Mouse (Mus musculus) gastrocnemius, adult 2 months (tissue): ENCODE data around the gene Sfrp5. TPM values are rescaled to one million over a fixed set of nuclear protein-coding genes. Genes with fewer than 3 reads are reported as not detected.

ENCODE experiments used
- DNase-seq: peaks from one replicate; pipeline ENCODE4 v3.0.0; 2022
- H3K27ac ChIP-seq: fragments of 200-600 bp; 2 replicates; pipeline ENCODE4 v1.8.1; 2022; ENCODE audit warnings: mild to moderate bottlenecking
- H3K4me3 ChIP-seq: fragments of 200-600 bp; 2 replicates; pipeline ENCODE4 v1.8.1; 2022; ENCODE audit warnings: mild to moderate bottlenecking, moderate library complexity
- CTCF ChIP-seq: fragments of 200-600 bp; IDR thresholded peaks from 2 replicates; pipeline ENCODE4 v1.8.1; 2022; ENCODE audit warnings: antibody characterized with exemption, mild to moderate bottlenecking, moderate library complexity
- intact Hi-C: fragments of 180-260 bp; cut with DNase I; formaldehyde crosslinking; loops from one replicate; pipeline ENCODE4 v1.15.1; 2025
- long read RNA-seq, 2 experiments: library from polyadenylated mRNA; stranded (forward); transcript quantifications; one replicate each; pipeline ENCODE4 v2.0.0; 2021
- total RNA-seq, 2 experiments: library from RNA; stranded (reverse); gene quantifications; 2 replicates each; pipeline ENCODE4 v1.2.3; 2021

The Sfrp5 gene
- 1 to 10 TPM; 4.2 to 5.6 TPM for total RNA-seq
- long read RNA-seq, experiment 1, transcript Sfrp5-201 (3 exons, 1,900 nt) = major isoform, 6 of 8 reads
- long read RNA-seq, experiment 1, partial matches to known transcripts = 0 of 8 reads
- long read RNA-seq, experiment 1, other reads (novel, unspliced or antisense) = 2 of 8 reads
- long read RNA-seq, experiment 2, partial matches to known transcripts = 0 of 1 reads
- long read RNA-seq, experiment 2, other reads (novel, unspliced or antisense) = 1 of 1 reads

DNA sequence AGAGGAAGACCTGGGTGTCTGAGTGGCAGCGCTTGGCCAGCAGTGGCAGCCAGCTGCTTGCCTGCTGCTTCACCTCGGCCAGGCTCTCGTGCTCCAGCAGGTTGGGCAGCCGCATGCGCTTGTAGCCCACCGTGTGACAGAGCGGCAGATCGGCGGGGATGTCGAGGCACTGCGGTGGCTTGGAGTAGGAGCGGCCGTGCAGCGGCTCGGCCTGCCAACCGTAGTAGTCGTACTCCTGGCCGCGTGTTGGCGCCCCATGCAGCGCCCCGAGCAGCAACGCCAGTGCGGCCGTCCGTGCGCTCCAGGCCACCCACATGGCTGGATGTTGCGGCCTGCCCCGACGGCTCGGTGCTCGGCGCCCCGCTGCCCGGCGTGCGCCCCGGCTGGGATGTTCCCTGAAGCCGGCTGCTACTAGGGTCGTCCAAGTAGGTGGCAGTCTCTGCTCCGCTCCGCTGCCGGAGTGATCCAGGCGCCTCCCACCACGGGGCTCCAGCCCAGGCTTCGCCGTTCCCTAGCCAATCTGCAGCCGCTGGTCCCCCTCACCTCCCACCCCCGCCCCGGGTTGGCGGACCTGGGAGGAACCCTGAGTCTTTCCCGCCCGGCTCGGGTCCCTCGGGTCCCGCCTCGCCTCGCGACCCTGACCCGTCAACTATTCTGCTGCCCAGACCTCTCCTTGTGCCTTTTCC is at the start of gene Sfrp5:
Sfrp5 (minus strand) TSS at position 557 of the 686 bp plus-strand sequence.
- Histone ChIP-seq H3K27ac (peak within 1 kb of the TSS; percentile 35), H3K4me3 (peak within 1 kb of the TSS; percentile 50)
- no peak for TF ChIP-seq CTCF
- intact Hi-C loops = no loop called here
- no peak for DNase-seq

DNA sequence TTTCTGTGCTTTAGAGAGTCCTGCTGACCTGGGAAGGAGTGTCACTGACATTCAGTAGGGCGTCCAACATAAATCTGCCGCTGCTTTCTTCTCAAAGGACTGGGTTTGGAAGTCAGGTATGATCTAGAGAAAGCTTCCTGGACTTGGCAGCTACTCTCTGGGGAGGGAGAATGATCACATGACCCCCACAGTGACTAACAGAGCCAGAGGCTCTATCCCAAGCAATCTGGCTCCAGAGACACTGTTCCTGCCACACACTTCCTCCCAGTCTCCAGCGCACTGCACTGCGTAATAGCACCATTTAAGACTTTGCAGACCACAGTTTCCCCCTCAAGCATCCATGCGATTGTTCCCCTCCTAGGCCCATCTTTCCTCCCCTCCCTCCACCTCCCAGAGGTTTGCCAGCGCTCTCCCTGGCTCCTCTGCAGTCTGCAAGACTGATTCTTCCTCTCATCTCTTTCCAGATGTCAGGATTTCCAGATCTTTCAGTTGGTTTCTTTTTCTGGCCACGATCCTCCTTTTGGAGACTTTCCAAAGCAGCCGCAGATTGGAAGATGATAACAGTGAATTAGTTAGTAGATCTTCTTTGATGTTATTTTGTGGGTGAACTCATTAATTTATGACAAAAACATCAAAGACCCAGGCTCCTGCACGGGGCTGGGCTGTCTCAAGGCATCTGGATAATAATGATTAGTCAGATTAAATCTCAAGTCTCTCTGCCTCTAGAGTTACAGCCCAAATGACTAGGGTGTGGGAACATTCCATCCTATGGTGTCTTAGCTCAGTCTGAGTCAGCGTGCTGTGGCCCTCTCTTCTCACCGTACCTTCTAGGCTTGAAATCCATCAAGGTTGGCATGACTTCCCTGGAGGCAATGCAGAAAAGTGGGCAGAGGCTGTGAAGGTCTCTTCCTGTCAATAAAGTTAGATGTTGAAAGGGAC is 48.2 kb upstream of the Sfrp5 start:
- DNase-seq = no peak
- Histone ChIP-seq H3K4me3 (no peak overlapping the region), H3K27ac (no peak overlapping the region)
- TF ChIP-seq CTCF = no peak
- intact Hi-C loops = no loop called here

DNA sequence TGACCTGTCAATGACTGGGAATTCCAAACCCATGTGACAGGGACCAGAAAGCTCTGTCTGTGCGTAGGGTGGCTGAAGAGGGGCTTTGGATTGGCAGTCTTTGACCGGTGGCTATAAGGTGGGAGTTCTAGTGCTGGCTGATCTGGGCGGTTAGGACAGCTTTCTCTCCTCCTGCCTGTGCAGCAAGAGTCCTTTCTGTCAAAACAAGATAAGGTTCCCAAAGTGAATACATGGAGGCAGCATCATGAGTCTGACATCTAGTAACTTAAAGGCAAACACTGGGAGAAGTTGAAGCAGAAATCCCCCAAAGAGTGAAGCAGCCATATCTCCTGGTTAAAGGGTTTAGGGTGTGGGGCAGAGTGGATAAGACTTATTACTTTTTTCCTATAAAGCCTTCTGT is 45.5 kb upstream of the Sfrp5 start, which contains the start of gene Golga7b:
Golga7b (plus strand) TSS at position 56 of the 400 bp plus-strand sequence.
- Histone ChIP-seq H3K27ac (no peak within 1 kb of the TSS), H3K4me3 (no peak within 1 kb of the TSS)
- DNase-seq = no peak
- intact Hi-C loops = no loop called here
- no peak for TF ChIP-seq CTCF

DNA sequence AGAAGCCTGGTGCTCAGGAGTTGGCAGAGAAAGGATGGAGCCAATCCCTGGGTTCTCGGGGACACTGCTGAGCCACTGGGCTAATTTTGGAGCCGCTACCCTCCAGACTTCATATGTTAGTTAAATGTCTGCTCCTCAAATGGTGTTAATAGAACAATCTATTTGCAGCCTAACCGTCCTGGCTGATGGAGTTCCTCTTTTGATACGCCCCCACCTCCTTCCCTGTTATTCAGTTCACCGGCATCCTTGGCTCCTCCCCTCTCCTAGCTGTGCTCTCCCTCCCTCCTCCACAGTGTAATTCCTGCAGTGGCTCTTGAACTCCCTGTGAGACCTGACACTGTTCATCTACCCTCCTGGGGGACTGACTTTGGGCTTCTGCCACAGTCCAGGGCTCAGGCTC is 44.6 kb upstream of the Sfrp5 start:
- no peak overlapping the region for H3K4me3 ChIP-seq
- no peak overlapping the region for H3K27ac ChIP-seq
- DNase-seq = no peak
- intact Hi-C loops = no loop called here
- TF ChIP-seq CTCF = no peak

DNA sequence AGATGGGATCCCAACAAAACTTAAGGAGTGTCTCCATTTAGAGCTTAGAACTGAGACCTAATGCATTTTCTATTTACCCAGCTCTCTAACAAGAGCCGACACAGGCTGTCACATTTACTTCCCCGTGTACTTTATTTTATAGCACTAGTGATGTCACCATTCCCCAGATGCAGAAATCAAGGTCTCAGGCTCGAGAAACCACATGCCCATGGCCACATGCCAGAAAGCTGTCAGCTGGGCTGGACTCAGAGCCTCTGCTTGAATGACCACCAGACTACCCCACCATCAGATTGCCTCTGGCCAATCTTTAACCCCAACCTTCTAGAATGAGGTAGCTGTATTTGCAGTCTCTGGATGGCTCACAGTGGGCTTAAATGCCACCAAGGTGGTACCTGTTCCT is 41.3 kb upstream of the Sfrp5 start:
- Histone ChIP-seq H3K27ac (no peak overlapping the region), H3K4me3 (no peak overlapping the region)
- intact Hi-C loops = no loop called here
- no peak for TF ChIP-seq CTCF
- DNase-seq = no peak

DNA sequence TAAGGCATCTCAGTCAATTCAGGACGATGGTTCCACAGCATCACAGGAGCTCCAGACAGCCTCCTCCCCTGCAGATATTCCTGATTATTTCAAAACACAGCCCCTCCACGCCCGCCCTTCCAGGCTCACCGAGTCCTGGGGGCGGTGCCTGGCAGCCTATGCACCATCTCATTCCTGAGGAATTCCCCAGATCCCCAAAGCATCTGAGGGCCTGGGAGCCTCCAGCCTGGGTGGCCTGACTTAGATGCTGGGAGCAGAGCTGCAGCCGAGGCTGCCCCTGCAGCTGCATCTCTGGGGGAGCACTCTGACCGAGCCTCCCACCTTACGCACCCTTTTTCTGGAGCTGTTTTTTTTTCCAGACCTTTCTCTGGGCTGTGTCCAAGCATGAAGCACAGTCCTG is 38.8 kb upstream of the Sfrp5 start:
- Histone ChIP-seq H3K4me3 (no peak overlapping the region), H3K27ac (no peak overlapping the region; the same call in 1 of the 2 replicates)
- TF ChIP-seq CTCF = no peak
- intact Hi-C loops = no loop called here
- no peak for DNase-seq

DNA sequence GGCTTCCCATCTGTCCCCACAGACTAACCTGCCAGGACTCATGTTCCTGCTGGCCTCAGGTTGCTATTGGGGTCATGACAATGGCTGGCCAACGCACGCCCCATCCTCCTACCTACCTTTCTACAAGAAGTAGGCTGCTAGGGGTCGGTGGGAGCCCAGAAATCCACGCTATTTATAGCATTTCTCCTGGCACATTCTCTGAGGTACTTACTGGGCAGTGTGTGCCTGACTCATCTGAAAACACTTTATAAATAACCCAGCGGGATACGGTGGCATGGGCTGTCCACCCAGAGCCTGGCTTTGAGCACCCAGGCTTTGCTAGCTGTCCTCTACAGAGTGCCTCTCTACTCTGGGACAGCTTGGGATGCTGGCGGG is 36.3 kb upstream of the Sfrp5 start:
- intact Hi-C loops = no loop called here
- DNase-seq = peak; percentile 80
- Histone ChIP-seq H3K4me3 (peak overlapping the region; percentile 47), H3K27ac (peak overlapping the region; percentile 96)
- no peak for TF ChIP-seq CTCF

DNA sequence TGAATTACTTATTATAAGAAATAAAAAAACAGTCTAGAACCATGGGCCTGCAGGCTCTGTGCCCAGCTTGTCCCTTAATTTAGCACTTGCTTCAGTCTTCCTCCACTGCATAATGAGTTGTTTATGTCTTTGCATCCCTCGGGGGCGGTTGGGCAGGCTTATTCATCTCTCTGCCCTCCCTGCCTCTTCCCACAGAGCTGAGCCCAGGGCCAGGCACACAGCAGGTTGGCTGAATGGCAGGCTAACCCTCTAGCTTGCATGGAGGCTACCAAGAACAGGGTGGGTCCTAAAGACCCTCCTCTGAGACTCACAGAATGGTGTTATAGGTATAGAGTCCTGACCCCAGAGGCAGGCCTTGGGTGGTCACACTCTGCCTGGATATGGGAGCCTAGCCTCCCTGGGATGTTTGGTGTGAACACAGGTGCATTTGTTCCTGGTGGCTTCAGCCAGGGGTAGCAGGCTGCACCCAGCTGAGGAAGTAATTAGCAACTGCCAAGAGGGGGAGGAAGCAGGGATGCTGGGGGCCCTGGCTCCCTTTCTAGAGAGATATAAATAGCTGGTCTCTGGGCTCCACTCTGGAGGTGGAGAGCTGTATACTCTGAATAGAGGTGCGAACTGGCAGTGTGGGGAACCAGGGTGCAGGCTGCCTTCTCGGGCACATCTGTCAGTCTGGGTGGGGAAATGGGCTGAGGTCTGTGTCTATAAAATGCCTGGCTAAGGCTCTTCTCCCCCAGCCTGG is 35.7 kb upstream of the Sfrp5 start:
- intact Hi-C loops = no loop called here
- no peak for TF ChIP-seq CTCF
- DNase-seq = peak; percentile 72
- peak overlapping the region; percentile 47 for H3K4me3 ChIP-seq
- H3K27ac ChIP-seq = peak overlapping the region; percentile 96

DNA sequence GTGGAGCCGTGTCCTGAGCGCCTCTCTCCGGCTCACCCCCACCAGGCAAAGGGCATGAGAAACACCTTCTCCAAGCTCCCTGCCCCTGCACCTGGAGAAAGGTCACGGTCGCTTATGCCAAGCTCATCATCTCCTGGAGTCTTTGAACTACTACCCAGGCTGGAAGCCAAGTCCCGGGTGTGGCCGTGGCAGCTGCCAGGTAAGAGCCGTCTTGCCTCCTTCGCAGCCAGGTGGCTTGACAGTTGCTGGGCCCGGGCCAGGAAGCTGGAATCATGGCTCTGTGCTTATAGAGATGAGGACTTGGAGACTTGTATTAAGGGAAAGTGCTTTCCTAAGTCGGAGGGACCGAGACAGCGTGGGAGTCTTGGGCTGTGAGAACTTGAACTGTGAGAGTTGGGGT is 28.9 kb upstream of the Sfrp5 start:
- no peak for TF ChIP-seq CTCF
- Histone ChIP-seq H3K27ac (no peak overlapping the region), H3K4me3 (no peak overlapping the region)
- DNase-seq = peak; percentile 62
- intact Hi-C loops = no loop called here

DNA sequence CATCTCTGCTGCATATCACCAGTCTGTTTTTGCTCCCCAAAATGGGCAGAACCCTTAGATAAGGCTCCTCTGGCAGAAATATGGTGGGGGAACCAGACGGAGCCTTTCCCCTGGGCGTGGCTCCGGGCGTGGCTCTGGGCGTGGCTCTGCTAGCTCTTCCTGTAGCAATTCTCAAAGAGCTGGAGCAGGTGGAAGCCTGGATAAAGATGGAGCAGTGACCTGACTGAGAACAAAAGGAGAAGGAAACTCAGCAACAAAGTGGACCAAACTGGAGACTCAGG is 28.2 kb upstream of the Sfrp5 start:
- intact Hi-C loops = no loop called here
- TF ChIP-seq CTCF = no peak
- DNase-seq = no peak
- Histone ChIP-seq H3K4me3 (no peak overlapping the region), H3K27ac (no peak overlapping the region)

DNA sequence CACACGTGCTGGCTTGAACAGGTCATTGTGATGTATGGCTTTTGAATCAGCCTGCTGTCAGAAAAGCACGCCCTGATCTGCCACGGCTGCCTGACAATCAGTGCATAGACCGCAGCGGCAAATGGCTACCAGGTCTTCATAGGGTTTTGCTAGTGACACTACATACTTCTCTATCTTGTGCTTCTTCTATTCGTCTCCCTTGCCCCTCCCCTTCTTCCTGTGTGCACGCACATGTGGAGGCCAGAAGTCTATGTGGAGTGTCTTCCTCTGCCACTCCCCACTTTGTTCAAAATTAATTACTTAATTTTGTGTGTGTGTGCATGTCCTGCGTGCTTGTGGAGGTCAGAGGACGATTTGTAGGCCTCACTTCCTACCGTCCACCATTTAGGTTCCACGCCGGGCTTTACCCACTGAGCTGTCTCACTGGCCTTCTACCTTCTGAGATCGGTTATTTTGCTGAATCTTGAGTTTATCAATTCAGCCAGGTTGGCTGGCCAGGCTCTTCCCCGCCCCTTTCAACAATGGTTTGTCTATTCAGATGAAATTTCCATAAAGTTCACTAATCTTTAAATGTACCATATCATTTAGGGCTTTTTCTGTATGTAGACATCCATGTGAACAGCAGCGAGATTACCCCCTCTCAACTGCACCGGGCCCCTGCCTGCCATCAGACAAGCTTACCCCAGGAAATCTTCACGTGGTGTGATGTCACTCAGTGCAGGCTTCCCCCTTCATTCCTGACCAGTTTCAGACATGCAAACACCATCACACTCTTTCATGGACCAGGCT is 27.6 kb upstream of the Sfrp5 start:
- no peak for DNase-seq
- no peak for TF ChIP-seq CTCF
- Histone ChIP-seq H3K4me3 (no peak overlapping the region), H3K27ac (no peak overlapping the region)
- intact Hi-C loops = no loop called here

DNA sequence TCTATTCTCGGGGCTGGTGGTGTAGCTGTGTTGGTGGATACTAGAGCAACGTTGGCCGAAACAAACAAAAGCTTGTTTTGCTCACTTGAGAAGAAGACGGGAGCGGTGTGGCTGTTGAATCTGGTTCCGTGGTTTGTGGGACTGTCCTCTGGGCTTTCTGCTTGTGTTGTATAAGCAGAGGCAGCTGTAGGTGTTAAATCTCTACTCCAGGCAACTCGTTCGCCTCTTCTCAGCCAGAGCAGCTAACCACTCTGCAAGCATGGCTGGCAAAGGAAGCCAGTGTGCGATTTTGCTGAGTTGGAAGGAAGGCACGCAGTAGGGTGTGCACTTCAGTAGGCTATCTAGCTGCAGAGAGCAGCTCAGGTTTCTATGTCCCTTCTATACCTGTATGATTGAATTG is 24.4 kb upstream of the Sfrp5 start:
- H3K4me3 ChIP-seq = no peak overlapping the region
- intact Hi-C loops = no loop called here
- TF ChIP-seq CTCF = no peak
- peak overlapping the region; percentile 43; the same call in 1 of the 2 replicates for H3K27ac ChIP-seq
- DNase-seq = no peak
